Mouse (Mus musculus): ENCODE results near the gene Myo9b. TPM values are rescaled to one million over a fixed set of nuclear protein-coding genes. Genes with fewer than 3 reads are reported as not detected.
A peak's percentile ranks its signal among the peaks of the same experiment; 100 is the strongest.

Myo9b gene
- polyA plus RNA-seq, 1 experiment from 2014 or later, result 16.8 TPM

GRCm38 (mm10) chr8:71381421-71381970 is 109.0 kb downstream of the Myo9b start, which contains the start of gene Nr2f6:
Gene Nr2f6 (minus strand): TSS chr8:71381960.
- under 1% methylated on average over 44 of the region's 89 CpGs for WGBS
- H3K4me2 ChIP-seq (ENCODE audit: low read length), result peak within 1 kb of the TSS; percentile 98
- peak within 1 kb of the TSS; percentile 88 to 90 for H3K4me3 ChIP-seq (ENCODE audit: control insufficient read depth in 1 of 2, insufficient read depth in 1 of 2, low read depth in 1 of 2, low read length in 2 of 2)
- peaks cover 21% of the 10 kb centered on the region for H3K36me3 ChIP-seq (ENCODE audit: control insufficient read depth, insufficient read depth, low read length)
- no peaks in the 10 kb centered on the region for H3K9me3 ChIP-seq (ENCODE audit: control insufficient read depth, low read length)
- peak within 1 kb of the TSS; percentile 84 to 87 for H3K27ac ChIP-seq (replicated peaks in 1 of 2; ENCODE audit: control insufficient read depth in 1 of 2, insufficient read depth in 1 of 2, low read depth in 2 of 2, low read length in 2 of 2)
- no peaks in the 10 kb centered on the region for H3K27me3 ChIP-seq (ENCODE audit: control insufficient read depth, insufficient read depth, low read length)
- H3K9ac ChIP-seq (ENCODE audit: low read length), result peak within 1 kb of the TSS; percentile 94
- ATAC-seq (ENCODE audit: insufficient number of reproducible peaks, insufficient read depth, low FRiP score, low read depth), result peak; percentile 34
- peaks cover 12 to 34% of the 10 kb centered on the region in 2 experiments for H3K4me1 ChIP-seq (ENCODE audit: control insufficient read depth in 2 of 2, insufficient read depth in 2 of 2, low read length in 2 of 2)

GRCm38 (mm10) chr8:71381971-71382961 is 109.8 kb downstream of the Myo9b start:
- 5% methylated on average over 59 of the region's 80 CpGs for WGBS
- H3K36me3 ChIP-seq (ENCODE audit: control insufficient read depth, insufficient read depth, low read length), result peaks cover 14% of the 10 kb centered on the region

GRCm38 (mm10) chr8:71383396-71383795 is 110.9 kb downstream of the Myo9b start:
- H3K9me3 ChIP-seq (ENCODE audit: control insufficient read depth, low read length), result no peaks in the 10 kb centered on the region
- peaks cover 9 to 29% of the 10 kb centered on the region in 2 experiments for H3K4me1 ChIP-seq (ENCODE audit: control insufficient read depth in 2 of 2, insufficient read depth in 2 of 2, low read length in 2 of 2)
- WGBS, result 36% methylated on average over 12 of the region's 12 CpGs
- no peak overlapping the region for H3K4me2 ChIP-seq (ENCODE audit: low read length)
- H3K27ac ChIP-seq (replicated peaks in 1 of 2; ENCODE audit: control insufficient read depth in 1 of 2, insufficient read depth in 1 of 2, low read depth in 2 of 2, low read length in 2 of 2), result 0 out of 4 replicates have a peak overlapping the region, but pooled peaks of 1 of the 2 experiments have one; percentile 87
- H3K9ac ChIP-seq (ENCODE audit: low read length), result no peak overlapping the region
- no peak overlapping the region for H3K4me3 ChIP-seq (ENCODE audit: control insufficient read depth in 1 of 2, insufficient read depth in 1 of 2, low read depth in 1 of 2, low read length in 2 of 2)
- peaks cover 3% of the 10 kb centered on the region for H3K36me3 ChIP-seq (ENCODE audit: control insufficient read depth, insufficient read depth, low read length)
- H3K27me3 ChIP-seq (ENCODE audit: control insufficient read depth, insufficient read depth, low read length), result no peaks in the 10 kb centered on the region
- ATAC-seq (ENCODE audit: insufficient number of reproducible peaks, insufficient read depth, low FRiP score, low read depth), result no peak

More at GRCm38 (mm10) chr8:71381971-71382961, 109.8 kb downstream of the Myo9b start:
- H3K9me3 ChIP-seq (ENCODE audit: control insufficient read depth, low read length), result no peaks in the 10 kb centered on the region
- peak; percentile 93 for ATAC-seq (ENCODE audit: insufficient number of reproducible peaks, insufficient read depth, low FRiP score, low read depth)
- H3K4me1 ChIP-seq (ENCODE audit: control insufficient read depth in 2 of 2, insufficient read depth in 2 of 2, low read length in 2 of 2), result peaks cover 9 to 29% of the 10 kb centered on the region in 2 experiments
- H3K27ac ChIP-seq (replicated peaks in 1 of 2; ENCODE audit: control insufficient read depth in 1 of 2, insufficient read depth in 1 of 2, low read depth in 2 of 2, low read length in 2 of 2), result peak overlapping the region; percentile 79 to 87
- peak overlapping the region; percentile 98 for H3K4me2 ChIP-seq (ENCODE audit: low read length)
- H3K27me3 ChIP-seq (ENCODE audit: control insufficient read depth, insufficient read depth, low read length), result no peaks in the 10 kb centered on the region
- H3K9ac ChIP-seq (ENCODE audit: low read length), result peak overlapping the region; percentile 94
- H3K4me3 ChIP-seq (ENCODE audit: control insufficient read depth in 1 of 2, insufficient read depth in 1 of 2, low read depth in 1 of 2, low read length in 2 of 2), result peak overlapping the region; percentile 88 to 90

DNA sequence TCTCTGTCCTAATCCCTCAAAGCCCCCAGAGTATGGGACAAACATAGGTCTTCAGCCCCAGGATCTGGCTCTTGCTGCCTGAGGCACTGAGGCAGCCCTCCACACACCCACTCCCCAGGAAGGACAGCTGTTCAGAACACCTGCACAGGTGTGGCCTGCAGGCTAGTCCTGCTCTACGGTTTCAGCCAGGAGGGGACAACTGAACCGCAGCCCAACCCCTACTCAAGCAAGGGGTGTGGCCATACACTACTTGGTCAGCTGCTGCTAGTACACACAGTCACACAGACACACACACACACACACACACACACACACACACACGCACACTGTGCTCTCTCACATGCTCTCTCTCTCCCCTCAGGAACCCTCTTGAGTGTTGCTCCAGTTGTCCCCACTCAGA is 111.3 kb downstream of the Myo9b start:
- no peak overlapping the region for H3K9ac ChIP-seq (ENCODE audit: low read length)
- no peaks in the 10 kb centered on the region for H3K27me3 ChIP-seq (ENCODE audit: control insufficient read depth, insufficient read depth, low read length)
- no peaks in the 10 kb centered on the region for H3K9me3 ChIP-seq (ENCODE audit: control insufficient read depth, low read length)
- 68% methylated on average over 3 of the region's 3 CpGs for WGBS
- H3K4me1 ChIP-seq (ENCODE audit: control insufficient read depth in 2 of 2, insufficient read depth in 2 of 2, low read length in 2 of 2), result peaks cover 9 to 26% of the 10 kb centered on the region in 2 experiments
- H3K4me2 ChIP-seq (ENCODE audit: low read length), result no peak overlapping the region
- H3K4me3 ChIP-seq (ENCODE audit: control insufficient read depth in 1 of 2, insufficient read depth in 1 of 2, low read depth in 1 of 2, low read length in 2 of 2), result no peak overlapping the region
- no peaks in the 10 kb centered on the region for H3K36me3 ChIP-seq (ENCODE audit: control insufficient read depth, insufficient read depth, low read length)
- no peak overlapping the region for H3K27ac ChIP-seq (replicated peaks in 1 of 2; ENCODE audit: control insufficient read depth in 1 of 2, insufficient read depth in 1 of 2, low read depth in 2 of 2, low read length in 2 of 2)
- ATAC-seq (ENCODE audit: insufficient number of reproducible peaks, insufficient read depth, low FRiP score, low read depth), result no peak

GRCm38 (mm10) chr8:71385212-71385835 is 112.8 kb downstream of the Myo9b start:
- no peak overlapping the region for H3K4me3 ChIP-seq (ENCODE audit: control insufficient read depth in 1 of 2, insufficient read depth in 1 of 2, low read depth in 1 of 2, low read length in 2 of 2)
- no peaks in the 10 kb centered on the region for H3K36me3 ChIP-seq (ENCODE audit: control insufficient read depth, insufficient read depth, low read length)
- H3K9ac ChIP-seq (ENCODE audit: low read length), result no peak overlapping the region
- H3K4me2 ChIP-seq (ENCODE audit: low read length), result no peak overlapping the region
- no peaks in the 10 kb centered on the region for H3K9me3 ChIP-seq (ENCODE audit: control insufficient read depth, low read length)
- no peaks in the 10 kb centered on the region for H3K27me3 ChIP-seq (ENCODE audit: control insufficient read depth, insufficient read depth, low read length)
- peaks cover 0 to 13% of the 10 kb centered on the region in 2 experiments; a peak in 3 of 4 replicates for H3K4me1 ChIP-seq (ENCODE audit: control insufficient read depth in 2 of 2, insufficient read depth in 2 of 2, low read length in 2 of 2)
- 68% methylated on average over 12 of the region's 12 CpGs for WGBS
- ATAC-seq (ENCODE audit: insufficient number of reproducible peaks, insufficient read depth, low FRiP score, low read depth), result no peak
- H3K27ac ChIP-seq (replicated peaks in 1 of 2; ENCODE audit: control insufficient read depth in 1 of 2, insufficient read depth in 1 of 2, low read depth in 2 of 2, low read length in 2 of 2), result no peak overlapping the region

GRCm38 (mm10) chr8:71388267-71388666 is 115.8 kb downstream of the Myo9b start:
- H3K4me1 ChIP-seq (ENCODE audit: control insufficient read depth in 2 of 2, insufficient read depth in 2 of 2, low read length in 2 of 2), result peaks cover 0 to 3% of the 10 kb centered on the region in 2 experiments; a peak in 3 of 4 replicates
- H3K9me3 ChIP-seq (ENCODE audit: control insufficient read depth, low read length), result no peaks in the 10 kb centered on the region
- no peaks in the 10 kb centered on the region for H3K27me3 ChIP-seq (ENCODE audit: control insufficient read depth, insufficient read depth, low read length)
- no peaks in the 10 kb centered on the region for H3K36me3 ChIP-seq (ENCODE audit: control insufficient read depth, insufficient read depth, low read length)
- no peak for ATAC-seq (ENCODE audit: insufficient number of reproducible peaks, insufficient read depth, low FRiP score, low read depth)
- no peak overlapping the region for H3K4me2 ChIP-seq (ENCODE audit: low read length)
- no peak overlapping the region for H3K4me3 ChIP-seq (ENCODE audit: control insufficient read depth in 1 of 2, insufficient read depth in 1 of 2, low read depth in 1 of 2, low read length in 2 of 2)
- WGBS, result 36% methylated on average over 1 of the region's 1 CpGs
- no peak overlapping the region for H3K9ac ChIP-seq (ENCODE audit: low read length)
- no peak overlapping the region for H3K27ac ChIP-seq (replicated peaks in 1 of 2; ENCODE audit: control insufficient read depth in 1 of 2, insufficient read depth in 1 of 2, low read depth in 2 of 2, low read length in 2 of 2)

GRCm38 (mm10) chr8:71391696-71392095 is 119.2 kb downstream of the Myo9b start:
- Histone ChIP-seq H3K27ac (replicated peaks in 1 of 2; ENCODE audit: control insufficient read depth in 1 of 2, insufficient read depth in 1 of 2, low read depth in 2 of 2, low read length in 2 of 2) (no peak overlapping the region), H3K36me3 (ENCODE audit: control insufficient read depth, insufficient read depth, low read length) (no peaks in the 10 kb centered on the region), H3K9ac (ENCODE audit: low read length) (no peak overlapping the region), H3K27me3 (ENCODE audit: control insufficient read depth, insufficient read depth, low read length) (no peaks in the 10 kb centered on the region), H3K4me3 (ENCODE audit: control insufficient read depth in 1 of 2, insufficient read depth in 1 of 2, low read depth in 1 of 2, low read length in 2 of 2) (no peak overlapping the region), H3K9me3 (ENCODE audit: control insufficient read depth, low read length) (no peaks in the 10 kb centered on the region), H3K4me1 (ENCODE audit: control insufficient read depth in 2 of 2, insufficient read depth in 2 of 2, low read length in 2 of 2) (peaks cover 5 to 7% of the 10 kb centered on the region in 2 experiments; a peak in 2 of 4 replicates), H3K4me2 (ENCODE audit: low read length) (no peak overlapping the region)
- ATAC-seq (ENCODE audit: insufficient number of reproducible peaks, insufficient read depth, low FRiP score, low read depth), result no peak
- WGBS, result 80% methylated on average over 2 of the region's 2 CpGs

Data from heart, embryonic 14.5 days (tissue).